Mouse (Mus musculus): Measurements from ENCODE around the gene Abhd17c. TPM values are rescaled to one million over a fixed set of nuclear protein-coding genes. Genes with fewer than 3 reads are reported as not detected.
A peak's percentile ranks its signal among the peaks of the same experiment; 100 is the strongest.

The Abhd17c gene
- polyA plus RNA-seq, 1 experiment from 2014 or later, result 20.4 TPM

GRCm38 (mm10) chr7:84152374-84152773, 681 bp upstream of the Abhd17c start:
- Histone ChIP-seq H3K27me3 (replicated peaks) (no peaks in the 10 kb centered on the region), H3K27ac (replicated peaks) (peak overlapping the region; percentile 96; the same call in 1 of the 2 replicates), H3K36me3 (peaks cover 17% of the 10 kb centered on the region), H3K4me1 (peaks cover 34% of the 10 kb centered on the region), H3K9ac (peak overlapping the region; percentile 98; the same call in 1 of the 2 replicates), H3K9me3 (no peaks in the 10 kb centered on the region), H3K4me2 (peak overlapping the region; percentile 73), H3K4me3 (peak overlapping the region; percentile 95)
- no peak for ATAC-seq (ENCODE audit: extremely low read depth, insufficient number of reproducible peaks, low FRiP score, low TSS enrichment)
- WGBS, result 52% methylated on average over 6 of the region's 6 CpGs

GRCm38 (mm10) chr7:84151960-84152334, 254 bp upstream of the Abhd17c start:
- 1% methylated on average over 30 of the region's 55 CpGs for WGBS
- H3K27ac ChIP-seq (replicated peaks), result peak overlapping the region; percentile 96
- peaks cover 38% of the 10 kb centered on the region for H3K4me1 ChIP-seq
- H3K9ac ChIP-seq, result peak overlapping the region; percentile 98
- H3K27me3 ChIP-seq (replicated peaks), result no peaks in the 10 kb centered on the region
- no peaks in the 10 kb centered on the region for H3K9me3 ChIP-seq
- peaks cover 17% of the 10 kb centered on the region for H3K36me3 ChIP-seq
- peak; percentile 87 for ATAC-seq (ENCODE audit: extremely low read depth, insufficient number of reproducible peaks, low FRiP score, low TSS enrichment)
- H3K4me2 ChIP-seq, result peak overlapping the region; percentile 73
- H3K4me3 ChIP-seq, result peak overlapping the region; percentile 95

DNA sequence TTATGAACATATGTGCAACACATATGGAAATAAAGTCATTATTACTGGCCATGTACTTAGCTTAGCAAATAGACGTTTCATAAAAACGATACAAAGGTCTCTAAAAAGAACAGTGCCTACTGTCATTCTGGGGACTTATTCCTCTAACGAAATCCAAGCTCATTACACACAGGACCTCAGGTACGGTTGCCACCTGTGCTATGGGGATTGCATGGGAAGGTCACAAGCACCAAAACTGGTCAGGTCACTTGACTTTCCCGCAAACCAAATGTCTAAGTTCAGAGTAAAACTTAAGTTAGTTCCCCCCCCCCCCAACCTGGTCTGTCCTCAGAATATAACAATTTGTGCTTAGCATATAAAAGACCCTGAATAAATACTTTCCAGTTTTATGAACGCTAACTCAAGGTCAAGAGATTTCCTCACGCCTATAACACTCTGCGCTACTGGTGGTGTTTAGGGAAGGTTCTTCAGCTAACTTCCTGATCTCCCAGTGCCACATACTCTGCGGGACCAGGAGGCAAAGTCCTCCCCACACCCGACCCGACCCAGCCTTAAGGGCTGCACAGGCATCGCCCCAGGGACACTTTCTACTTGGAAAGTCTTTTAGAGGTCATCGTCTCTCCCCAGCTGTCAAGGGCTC, 1.2 kb downstream of the Abhd17c start:
- Histone ChIP-seq H3K27ac (replicated peaks) (peak overlapping the region; percentile 96), H3K36me3 (peaks cover 17% of the 10 kb centered on the region), H3K4me1 (peaks cover 53% of the 10 kb centered on the region), H3K4me2 (peak overlapping the region; percentile 73), H3K9me3 (no peaks in the 10 kb centered on the region), H3K27me3 (replicated peaks) (no peaks in the 10 kb centered on the region), H3K4me3 (peak overlapping the region; percentile 95), H3K9ac (peak overlapping the region; percentile 98)
- WGBS, result 8% methylated on average over 13 of the region's 13 CpGs
- no peak for ATAC-seq (ENCODE audit: extremely low read depth, insufficient number of reproducible peaks, low FRiP score, low TSS enrichment)

- peak overlapping the region; percentile 98 for H3K9ac ChIP-seq
- no peaks in the 10 kb centered on the region for H3K9me3 ChIP-seq
- H3K4me2 ChIP-seq, result peak overlapping the region; percentile 73
- ATAC-seq (ENCODE audit: extremely low read depth, insufficient number of reproducible peaks, low FRiP score, low TSS enrichment), result no peak
- peaks cover 59% of the 10 kb centered on the region for H3K4me1 ChIP-seq
- H3K36me3 ChIP-seq, result peaks cover 17% of the 10 kb centered on the region
- peak overlapping the region; percentile 95 for H3K4me3 ChIP-seq
- 49% methylated on average over 4 of the region's 4 CpGs for WGBS
- 0 out of 2 replicates have a peak overlapping the region, but pooled peaks have one; percentile 96 for H3K27ac ChIP-seq (replicated peaks)
- no peaks in the 10 kb centered on the region for H3K27me3 ChIP-seq (replicated peaks)
Measured at GRCm38 (mm10) chr7:84149821-84150220, 1.9 kb downstream of the Abhd17c start.

DNA sequence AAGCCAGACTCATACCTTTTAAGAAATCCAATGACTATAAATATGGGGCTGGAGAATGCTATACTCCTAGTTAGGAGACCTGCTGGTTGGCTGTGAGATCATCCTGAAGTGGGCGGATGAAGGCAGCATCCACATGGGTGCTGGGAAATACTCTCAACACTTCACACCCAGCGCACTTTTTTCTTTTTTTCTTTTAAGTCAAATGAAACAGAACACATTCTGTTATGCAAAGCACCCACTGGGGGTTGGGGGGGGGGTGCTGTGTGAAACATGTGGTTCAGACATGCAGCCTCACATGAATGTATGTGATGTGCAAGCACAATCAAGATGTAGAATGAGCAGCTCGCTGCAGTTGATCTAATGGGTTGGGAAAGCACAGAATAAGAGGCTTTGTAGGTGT, 2.8 kb downstream of the Abhd17c start:
- no peak for ATAC-seq (ENCODE audit: extremely low read depth, insufficient number of reproducible peaks, low FRiP score, low TSS enrichment)
- H3K36me3 ChIP-seq, result peaks cover 17% of the 10 kb centered on the region
- 83% methylated on average over 3 of the region's 3 CpGs for WGBS
- H3K4me2 ChIP-seq, result peak overlapping the region; percentile 73
- H3K9me3 ChIP-seq, result no peaks in the 10 kb centered on the region
- H3K4me1 ChIP-seq, result peaks cover 68% of the 10 kb centered on the region
- no peak overlapping the region for H3K4me3 ChIP-seq
- no peak overlapping the region for H3K9ac ChIP-seq
- no peak overlapping the region for H3K27ac ChIP-seq (replicated peaks)
- H3K27me3 ChIP-seq (replicated peaks), result no peaks in the 10 kb centered on the region

DNA sequence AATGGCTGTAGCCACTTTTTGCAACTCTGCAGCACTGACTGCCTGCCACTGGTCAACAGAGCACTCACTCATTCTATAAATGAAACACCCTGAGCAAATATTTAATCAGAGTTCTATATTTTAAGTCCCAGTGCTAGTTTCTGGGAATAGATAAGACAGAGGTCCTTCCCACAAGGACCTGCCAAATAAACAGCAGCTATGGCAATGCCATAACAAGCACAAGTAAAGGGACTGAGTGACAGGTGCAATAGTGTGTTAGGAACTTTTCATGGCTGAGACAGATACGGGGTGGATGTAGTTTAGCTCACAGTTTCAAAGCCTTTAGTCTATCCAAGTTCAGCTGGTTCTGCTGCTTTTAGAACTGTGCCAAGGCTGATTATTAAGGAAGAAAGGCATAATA, 3.9 kb downstream of the Abhd17c start:
- Histone ChIP-seq H3K4me1 (peaks cover 80% of the 10 kb centered on the region), H3K4me3 (no peak overlapping the region), H3K36me3 (peaks cover 17% of the 10 kb centered on the region), H3K27ac (replicated peaks) (no peak overlapping the region), H3K9ac (no peak overlapping the region), H3K4me2 (no peak overlapping the region), H3K27me3 (replicated peaks) (no peaks in the 10 kb centered on the region), H3K9me3 (no peaks in the 10 kb centered on the region)
- no peak for ATAC-seq (ENCODE audit: extremely low read depth, insufficient number of reproducible peaks, low FRiP score, low TSS enrichment)
- WGBS, result 86% methylated on average over 1 of the region's 1 CpGs

DNA sequence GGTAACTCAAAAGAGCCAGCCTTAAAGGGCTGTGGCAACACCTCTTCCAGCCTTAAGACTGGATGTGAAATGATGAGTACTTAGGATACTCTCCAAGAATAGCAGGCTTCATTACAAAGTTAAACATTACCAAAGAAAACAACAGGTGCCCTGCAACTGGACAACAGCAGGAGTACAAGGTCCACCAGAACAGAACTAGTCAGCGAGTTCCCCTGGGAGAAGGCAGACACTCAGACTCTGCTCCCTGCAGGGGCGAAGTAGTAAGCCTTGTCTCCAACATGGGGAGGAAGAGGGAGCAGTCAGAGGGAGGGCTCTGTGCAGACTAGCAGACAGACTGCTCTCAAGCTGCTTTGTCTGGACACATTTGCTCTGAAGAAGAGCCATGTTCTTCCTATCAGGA, 6.1 kb downstream of the Abhd17c start:
- 55% methylated on average over 2 of the region's 2 CpGs for WGBS
- Histone ChIP-seq H3K4me3 (no peak overlapping the region), H3K9me3 (no peaks in the 10 kb centered on the region), H3K27ac (replicated peaks) (peak overlapping the region; percentile 17), H3K27me3 (replicated peaks) (no peaks in the 10 kb centered on the region), H3K4me1 (peaks cover 98% of the 10 kb centered on the region), H3K4me2 (peak overlapping the region; percentile 17; the same call in 1 of the 2 replicates), H3K36me3 (peaks cover 17% of the 10 kb centered on the region), H3K9ac (peak overlapping the region; percentile 52; the same call in 1 of the 2 replicates)
- no peak for ATAC-seq (ENCODE audit: extremely low read depth, insufficient number of reproducible peaks, low FRiP score, low TSS enrichment)

DNA sequence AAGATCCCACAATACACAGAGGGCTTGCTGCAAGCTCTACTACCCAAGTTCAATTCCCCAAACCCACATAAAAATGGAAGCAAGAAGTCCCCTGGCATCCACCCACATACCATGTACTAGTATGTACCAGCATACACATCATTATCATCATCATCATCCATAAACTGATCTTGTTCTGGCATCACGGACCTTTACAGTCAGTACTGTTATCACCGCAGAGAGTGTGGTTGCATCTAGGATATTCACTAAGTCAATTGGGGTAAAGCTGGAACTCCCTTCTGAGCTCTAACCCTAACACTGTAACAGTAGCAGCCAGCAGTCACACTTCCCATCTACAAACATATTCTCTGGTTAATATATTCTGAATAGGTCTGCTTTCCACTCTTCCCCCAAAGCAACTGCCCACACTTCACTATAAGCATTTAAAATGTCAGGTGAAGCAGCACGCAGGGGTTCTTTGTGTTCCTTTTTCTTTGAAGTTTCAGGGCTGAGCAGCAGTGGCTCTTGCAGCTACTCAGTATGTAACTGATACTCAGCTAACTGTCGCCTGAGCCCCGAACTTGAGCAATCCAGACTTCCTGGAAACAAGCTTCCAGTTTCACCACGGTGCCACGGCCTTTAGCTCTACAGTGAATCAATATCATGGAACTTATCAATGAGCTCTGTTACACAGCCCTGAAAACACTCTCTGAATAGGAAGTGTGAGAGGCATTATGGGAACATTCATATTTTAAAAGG, 8.8 kb downstream of the Abhd17c start:
- Histone ChIP-seq H3K4me3 (no peak overlapping the region), H3K4me2 (0 out of 2 replicates have a peak overlapping the region, but pooled peaks have one; percentile 8), H3K36me3 (peaks cover 3% of the 10 kb centered on the region), H3K27me3 (replicated peaks) (no peaks in the 10 kb centered on the region), H3K9me3 (no peaks in the 10 kb centered on the region), H3K9ac (no peak overlapping the region; the same call in 1 of the 2 replicates), H3K27ac (replicated peaks) (peak overlapping the region; percentile 37), H3K4me1 (peaks cover 100% of the 10 kb centered on the region)
- 54% methylated on average over 7 of the region's 7 CpGs for WGBS
- no peak for ATAC-seq (ENCODE audit: extremely low read depth, insufficient number of reproducible peaks, low FRiP score, low TSS enrichment)

- H3K4me1 ChIP-seq, result peaks cover 100% of the 10 kb centered on the region
- 78% methylated on average over 4 of the region's 4 CpGs for WGBS
Measured at GRCm38 (mm10) chr7:84142196-84142595, 9.5 kb downstream of the Abhd17c start.

DNA sequence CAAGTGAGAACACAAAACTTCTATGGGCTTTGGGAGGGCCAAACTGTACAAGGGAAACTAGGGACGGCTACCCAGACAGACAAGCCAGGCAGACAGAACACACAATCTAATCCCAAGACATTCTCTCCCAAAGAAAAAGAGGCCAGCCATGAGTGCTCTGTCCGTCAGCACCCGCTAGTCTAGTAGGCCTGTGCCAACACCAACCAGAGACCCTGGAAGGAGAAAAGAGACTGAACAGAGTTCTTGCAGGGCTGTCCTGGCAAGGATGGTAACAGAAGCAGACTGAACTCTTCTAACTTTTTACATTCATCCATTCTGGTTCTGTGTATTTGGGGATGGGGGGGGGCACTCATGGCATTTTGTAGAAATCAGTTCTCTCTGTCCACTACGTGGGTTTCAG, 12.1 kb downstream of the Abhd17c start:
- 0 out of 2 replicates have a peak overlapping the region, but pooled peaks have one; percentile 39 for H3K27ac ChIP-seq (replicated peaks)

More at GRCm38 (mm10) chr7:84142196-84142595, 9.5 kb downstream of the Abhd17c start:
- H3K36me3 ChIP-seq, result no peaks in the 10 kb centered on the region
- no peak overlapping the region for H3K4me2 ChIP-seq
- ATAC-seq (ENCODE audit: extremely low read depth, insufficient number of reproducible peaks, low FRiP score, low TSS enrichment), result no peak
- no peak overlapping the region for H3K4me3 ChIP-seq
- H3K27me3 ChIP-seq (replicated peaks), result no peaks in the 10 kb centered on the region
- no peaks in the 10 kb centered on the region for H3K9me3 ChIP-seq
- H3K9ac ChIP-seq, result no peak overlapping the region
- H3K27ac ChIP-seq (replicated peaks), result no peak overlapping the region; the same call in 1 of the 2 replicates

GRCm38 (mm10) chr7:84138731-84139130, 13.0 kb downstream of the Abhd17c start:
- Histone ChIP-seq H3K27ac (replicated peaks) (peak overlapping the region; percentile 29; the same call in 1 of the 2 replicates), H3K36me3 (no peaks in the 10 kb centered on the region), H3K9me3 (no peaks in the 10 kb centered on the region), H3K9ac (peak overlapping the region; percentile 20), H3K4me1 (peaks cover 99% of the 10 kb centered on the region), H3K4me2 (peak overlapping the region; percentile 4; the same call in 1 of the 2 replicates), H3K27me3 (replicated peaks) (no peaks in the 10 kb centered on the region), H3K4me3 (no peak overlapping the region)
- ATAC-seq (ENCODE audit: extremely low read depth, insufficient number of reproducible peaks, low FRiP score, low TSS enrichment), result no peak
- 41% methylated on average over 4 of the region's 4 CpGs for WGBS

More for the DNA sequence above, 12.1 kb downstream of the Abhd17c start:
- Histone ChIP-seq H3K4me1 (peaks cover 99% of the 10 kb centered on the region), H3K4me2 (no peak overlapping the region), H3K9me3 (no peaks in the 10 kb centered on the region), H3K9ac (no peak overlapping the region), H3K27me3 (replicated peaks) (no peaks in the 10 kb centered on the region), H3K36me3 (no peaks in the 10 kb centered on the region), H3K4me3 (no peak overlapping the region)
- 34% methylated on average over 4 of the region's 4 CpGs for WGBS
- ATAC-seq (ENCODE audit: extremely low read depth, insufficient number of reproducible peaks, low FRiP score, low TSS enrichment), result no peak

Data from heart, embryonic 13.5 days (tissue).